Comparison of ENCODE assay signal across 8 mouse cellular contexts in genomic region chr17:49429471-49430129, GRCm38 (mm10). TPM values are rescaled to one million over a fixed set of nuclear protein-coding genes. Genes with fewer than 3 reads are reported as not detected.
DNase-seq lines count a peak whose midpoint lies in the region; ATAC-seq and TF ChIP-seq lines count a peak whose summit lies in the region.

No protein-coding gene starts in this region.

- no peak overlapping the region for H3K9ac ChIP-seq in forebrain, embryonic 12.5 days
- peak overlapping the region; percentile 19 for H3K9ac ChIP-seq in lung, embryonic 16.5 days (ENCODE audit: low read length)
- H3K9ac ChIP-seq in forebrain, postnatal 0 days = no peak overlapping the region
- H3K9ac ChIP-seq in liver, embryonic 15.5 days = peak overlapping the region; percentile 96

- H3K27ac ChIP-seq in forebrain, embryonic 12.5 days = no peak overlapping the region
- H3K27ac ChIP-seq in forebrain, embryonic 10.5 days = no peak overlapping the region
- peak overlapping the region; percentile 25; the same call in 1 of the 2 replicates for H3K27ac ChIP-seq in lung, embryonic 16.5 days (ENCODE audit: low read length)
- H3K27ac ChIP-seq in forebrain, postnatal 0 days (ENCODE audit: low read depth, low read length) = no peak overlapping the region
- H3K27ac ChIP-seq in liver, embryonic 15.5 days (replicated peaks) = peak overlapping the region; percentile 92

- peaks cover 4% of the 10 kb centered on the region; the same call in 1 of the 2 replicates for H3K36me3 ChIP-seq in forebrain, embryonic 12.5 days (replicated peaks)
- peaks cover 15% of the 10 kb centered on the region for H3K36me3 ChIP-seq in forebrain, embryonic 10.5 days (replicated peaks)
- peaks cover 6% of the 10 kb centered on the region; the same call in 1 of the 2 replicates for H3K36me3 ChIP-seq in lung, embryonic 16.5 days (ENCODE audit: control insufficient read depth, insufficient read depth, low read length)
- H3K36me3 ChIP-seq in forebrain, postnatal 0 days (ENCODE audit: insufficient read depth) = peaks cover 3% of the 10 kb centered on the region; the same call in 1 of the 2 replicates
- peaks cover 32% of the 10 kb centered on the region for H3K36me3 ChIP-seq in liver, embryonic 15.5 days (replicated peaks)

- no peak overlapping the region for H3K4me3 ChIP-seq in forebrain, embryonic 12.5 days (replicated peaks)
- H3K4me3 ChIP-seq in forebrain, embryonic 10.5 days = no peak overlapping the region; the same call in 1 of the 2 replicates
- peak overlapping the region; percentile 82 for H3K4me3 ChIP-seq in lung, embryonic 16.5 days (ENCODE audit: low read length)
- H3K4me3 ChIP-seq in forebrain, postnatal 0 days (ENCODE audit: low read depth, low read length) = no peak overlapping the region
- peak overlapping the region; percentile 90 for H3K4me3 ChIP-seq in liver, embryonic 15.5 days (replicated peaks)

- no peaks in the 10 kb centered on the region for H3K27me3 ChIP-seq in forebrain, embryonic 12.5 days
- no peaks in the 10 kb centered on the region for H3K27me3 ChIP-seq in forebrain, embryonic 10.5 days (ENCODE audit: poor library complexity, severe bottlenecking)
- no peaks in the 10 kb centered on the region for H3K27me3 ChIP-seq in lung, embryonic 16.5 days (ENCODE audit: control insufficient read depth, insufficient read depth, low read depth, low read length)
- no peaks in the 10 kb centered on the region for H3K27me3 ChIP-seq in forebrain, postnatal 0 days (ENCODE audit: insufficient read depth, low read length)
- H3K27me3 ChIP-seq in liver, embryonic 15.5 days = no peaks in the 10 kb centered on the region

- no peaks in the 10 kb centered on the region for H3K9me3 ChIP-seq in forebrain, embryonic 12.5 days
- no peaks in the 10 kb centered on the region for H3K9me3 ChIP-seq in forebrain, embryonic 10.5 days
- no peaks in the 10 kb centered on the region for H3K9me3 ChIP-seq in lung, embryonic 16.5 days (ENCODE audit: control insufficient read depth, low read length)
- no peaks in the 10 kb centered on the region for H3K9me3 ChIP-seq in forebrain, postnatal 0 days (ENCODE audit: low read length)
- H3K9me3 ChIP-seq in liver, embryonic 15.5 days (replicated peaks) = no peaks in the 10 kb centered on the region

- DNase-seq in forebrain, embryonic 10.5 days (ENCODE audit: extremely low spot score, low spot score) = no peak
- no peak for DNase-seq in lung, postnatal 10 days
- no peak for DNase-seq in forebrain, postnatal 0 days
- DNase-seq in frontal cortex, adult 2 months (ENCODE audit: extremely low spot score in 1 of 2, low spot score in 1 of 2) = no peak
- no peak for DNase-seq in right cerebral cortex, postnatal 10 days (ENCODE audit: low spot score in 2 of 2)

- no peak for TF ChIP-seq CTCF in forebrain, postnatal 0 days (IDR thresholded peaks at IDR 0.05; ENCODE audit: low read depth)

- H3K4me2 ChIP-seq in forebrain, embryonic 12.5 days = peak overlapping the region; percentile 83
- H3K4me2 ChIP-seq in lung, embryonic 16.5 days (ENCODE audit: low read depth, low read length) = peak overlapping the region; percentile 95
- peak overlapping the region; percentile 83 for H3K4me2 ChIP-seq in forebrain, postnatal 0 days (ENCODE audit: low read depth)
- peak overlapping the region; percentile 74 for H3K4me2 ChIP-seq in liver, embryonic 15.5 days

- WGBS in forebrain, embryonic 12.5 days = 95% methylated on average over 6 of the region's 6 CpGs
- WGBS in forebrain, embryonic 10.5 days = 93% methylated on average over 6 of the region's 6 CpGs
- WGBS in lung, embryonic 16.5 days = 77% methylated on average over 6 of the region's 6 CpGs
- WGBS in forebrain, postnatal 0 days = 92% methylated on average over 6 of the region's 6 CpGs
- whole genome bisulfite sequencing in liver, embryonic 15.5 days (ENCODE audit: insufficient replicate concordance) = 67% methylated on average over 6 of the region's 6 CpGs

- peaks cover 19% of the 10 kb centered on the region for H3K4me1 ChIP-seq in forebrain, embryonic 12.5 days
- peaks cover 29% of the 10 kb centered on the region for H3K4me1 ChIP-seq in forebrain, embryonic 10.5 days
- peaks cover 30% of the 10 kb centered on the region for H3K4me1 ChIP-seq in lung, embryonic 16.5 days (replicated peaks; ENCODE audit: control insufficient read depth, insufficient read depth, low read length)
- peaks cover 9% of the 10 kb centered on the region; the same call in 1 of the 2 replicates for H3K4me1 ChIP-seq in forebrain, postnatal 0 days (ENCODE audit: insufficient read depth)
- H3K4me1 ChIP-seq in liver, embryonic 15.5 days (replicated peaks) = peaks cover 62% of the 10 kb centered on the region

- ATAC-seq in forebrain, embryonic 12.5 days (ENCODE audit: low FRiP score) = no peak
- ATAC-seq in lung, embryonic 16.5 days (ENCODE audit: low read depth) = no peak
- no peak for ATAC-seq in forebrain, postnatal 0 days
- no peak for ATAC-seq in liver, embryonic 15.5 days (ENCODE audit: insufficient read depth)

RNA-seq across cellular contexts. Expression of gene Mocs1, which starts 1.4 kb away (rescaled TPM):
- 3.6 and 4.5 TPM in 2 replicates for polyA plus RNA-seq in forebrain, embryonic 12.5 days (2016; fragmentation: Nextera tagmentation; extraction: Ambion mirVana)
- polyA plus RNA-seq in forebrain, embryonic 10.5 days (2016; fragmentation: Nextera tagmentation; extraction: Ambion mirVana) = 5.8 and 5.9 TPM in 2 replicates
- polyA plus RNA-seq in lung, embryonic 16.5 days (2015; fragmentation: Nextera tagmentation; extraction: Ambion mirVana) = 9.1 and 9.9 TPM in 2 replicates
- total RNA-seq in forebrain, postnatal 0 days (2014; rRNA removed) = 9.3 and 12.7 TPM in 2 replicates
- 4.2 and 4.6 TPM in 2 replicates for polyA plus RNA-seq in forebrain, postnatal 0 days (2015; fragmentation: Nextera tagmentation; extraction: Ambion mirVana)
- polyA plus RNA-seq in liver, embryonic 15.5 days (2015; fragmentation: Nextera tagmentation; extraction: Ambion mirVana) = 10.4 and 10.5 TPM in 2 replicates
- 8.3 and 8.9 TPM in 2 replicates for polyA plus RNA-seq in frontal cortex, adult 2 months (2012; rRNA removed)

Comparison
In these comparisons a context has a peak if more than half of its experiments do, and no peak if none do; other contexts are left out.
1. H3K27ac ChIP-seq: peak in lung, embryonic 16.5 days (single experiment) and liver, embryonic 15.5 days (single experiment); none in forebrain, embryonic 12.5 days (single experiment), forebrain, embryonic 10.5 days (single experiment) and forebrain, postnatal 0 days (single experiment).
2. H3K4me3 ChIP-seq: peak in lung, embryonic 16.5 days (single experiment) and liver, embryonic 15.5 days (single experiment); none in forebrain, embryonic 12.5 days (single experiment), forebrain, embryonic 10.5 days (single experiment) and forebrain, postnatal 0 days (single experiment).
3. H3K9ac ChIP-seq: peak in lung, embryonic 16.5 days (single experiment) and liver, embryonic 15.5 days (single experiment); none in forebrain, embryonic 12.5 days (single experiment) and forebrain, postnatal 0 days (single experiment).
4. Peak in every context shown above with its lines, with median percentiles within 50 percentile points of each other: H3K4me2 ChIP-seq.